Mouse (Mus musculus): ENCODE results near the gene Ankrd55. TPM values are rescaled to one million over a fixed set of nuclear protein-coding genes. Genes with fewer than 3 reads are reported as not detected.

Gene Ankrd55
- polyA plus RNA-seq, 1 experiment from 2014 or later = 0.34 TPM

- Histone ChIP-seq H3K9me3 (ENCODE audit: control insufficient read depth, low read length) (no peaks in the 10 kb centered on the region), H3K4me1 (ENCODE audit: control insufficient read depth, insufficient read depth, low read length) (no peaks in the 10 kb centered on the region), H3K27ac (ENCODE audit: low read depth, low read length) (no peak overlapping the region), H3K36me3 (ENCODE audit: control insufficient read depth, insufficient read depth, low read length) (no peaks in the 10 kb centered on the region), H3K9ac (ENCODE audit: low read depth, low read length) (no peak overlapping the region), H3K4me2 (replicated peaks; ENCODE audit: low read depth, low read length) (no peak overlapping the region), H3K27me3 (ENCODE audit: control insufficient read depth, insufficient read depth, low read length) (no peaks in the 10 kb centered on the region), H3K4me3 (ENCODE audit: low read length) (no peak overlapping the region)
- 51% methylated on average over 2 of the region's 2 CpGs for WGBS
- ATAC-seq (ENCODE audit: low FRiP score, low TSS enrichment) = no peak
These were observed 98.3 kb downstream of the Ankrd55 start for GRCm38 (mm10) chr13:112386494-112387075.

- ATAC-seq (ENCODE audit: low FRiP score, low TSS enrichment) = no peak
- Histone ChIP-seq H3K9ac (ENCODE audit: low read depth, low read length) (no peak overlapping the region), H3K36me3 (ENCODE audit: control insufficient read depth, insufficient read depth, low read length) (no peaks in the 10 kb centered on the region), H3K9me3 (ENCODE audit: control insufficient read depth, low read length) (no peaks in the 10 kb centered on the region), H3K4me1 (ENCODE audit: control insufficient read depth, insufficient read depth, low read length) (no peaks in the 10 kb centered on the region), H3K27ac (ENCODE audit: low read depth, low read length) (no peak overlapping the region), H3K4me2 (replicated peaks; ENCODE audit: low read depth, low read length) (no peak overlapping the region), H3K27me3 (ENCODE audit: control insufficient read depth, insufficient read depth, low read length) (no peaks in the 10 kb centered on the region), H3K4me3 (ENCODE audit: low read length) (no peak overlapping the region)
- 81% methylated on average over 5 of the region's 5 CpGs for WGBS
These were observed 99.0 kb downstream of the Ankrd55 start for GRCm38 (mm10) chr13:112387279-112387678.

- Histone ChIP-seq H3K4me1 (ENCODE audit: control insufficient read depth, insufficient read depth, low read length) (no peaks in the 10 kb centered on the region), H3K36me3 (ENCODE audit: control insufficient read depth, insufficient read depth, low read length) (no peaks in the 10 kb centered on the region), H3K9ac (ENCODE audit: low read depth, low read length) (no peak overlapping the region), H3K4me2 (replicated peaks; ENCODE audit: low read depth, low read length) (no peak overlapping the region), H3K4me3 (ENCODE audit: low read length) (no peak overlapping the region), H3K27ac (ENCODE audit: low read depth, low read length) (no peak overlapping the region), H3K27me3 (ENCODE audit: control insufficient read depth, insufficient read depth, low read length) (no peaks in the 10 kb centered on the region), H3K9me3 (ENCODE audit: control insufficient read depth, low read length) (no peaks in the 10 kb centered on the region)
- WGBS = 86% methylated on average over 3 of the region's 3 CpGs
- ATAC-seq (ENCODE audit: low FRiP score, low TSS enrichment) = no peak
These were observed 99.9 kb downstream of the Ankrd55 start for GRCm38 (mm10) chr13:112388176-112388575.

- no peak for ATAC-seq (ENCODE audit: low FRiP score, low TSS enrichment)
- no peak overlapping the region for H3K9ac ChIP-seq (ENCODE audit: low read depth, low read length)
- WGBS = 89% methylated on average over 1 of the region's 1 CpGs
These were observed 102.0 kb downstream of the Ankrd55 start for GRCm38 (mm10) chr13:112390206-112390605.

GRCm38 (mm10) chr13:112391354-112391753 lies 103.1 kb downstream of the Ankrd55 start:
- ATAC-seq (ENCODE audit: low FRiP score, low TSS enrichment) = no peak
- no peaks in the 10 kb centered on the region for H3K9me3 ChIP-seq (ENCODE audit: control insufficient read depth, low read length)
- WGBS = 84% methylated on average over 3 of the region's 3 CpGs
- no peaks in the 10 kb centered on the region for H3K36me3 ChIP-seq (ENCODE audit: control insufficient read depth, insufficient read depth, low read length)
- H3K4me1 ChIP-seq (ENCODE audit: control insufficient read depth, insufficient read depth, low read length) = peaks cover 5% of the 10 kb centered on the region; the same call in 1 of the 2 replicates
- no peak overlapping the region for H3K27ac ChIP-seq (ENCODE audit: low read depth, low read length)
- no peaks in the 10 kb centered on the region for H3K27me3 ChIP-seq (ENCODE audit: control insufficient read depth, insufficient read depth, low read length)
- H3K4me3 ChIP-seq (ENCODE audit: low read length) = no peak overlapping the region
- no peak overlapping the region for H3K9ac ChIP-seq (ENCODE audit: low read depth, low read length)
- H3K4me2 ChIP-seq (replicated peaks; ENCODE audit: low read depth, low read length) = no peak overlapping the region

More at GRCm38 (mm10) chr13:112390206-112390605, 102.0 kb downstream of the Ankrd55 start:
- H3K4me3 ChIP-seq (ENCODE audit: low read length) = no peak overlapping the region
- no peaks in the 10 kb centered on the region for H3K36me3 ChIP-seq (ENCODE audit: control insufficient read depth, insufficient read depth, low read length)
- H3K9me3 ChIP-seq (ENCODE audit: control insufficient read depth, low read length) = no peaks in the 10 kb centered on the region
- no peaks in the 10 kb centered on the region for H3K27me3 ChIP-seq (ENCODE audit: control insufficient read depth, insufficient read depth, low read length)
- H3K4me2 ChIP-seq (replicated peaks; ENCODE audit: low read depth, low read length) = no peak overlapping the region
- peaks cover 5% of the 10 kb centered on the region; the same call in 1 of the 2 replicates for H3K4me1 ChIP-seq (ENCODE audit: control insufficient read depth, insufficient read depth, low read length)
- no peak overlapping the region for H3K27ac ChIP-seq (ENCODE audit: low read depth, low read length)

GRCm38 (mm10) chr13:112393356-112393755 lies 105.1 kb downstream of the Ankrd55 start:
- Histone ChIP-seq H3K27ac (ENCODE audit: low read depth, low read length) (no peak overlapping the region), H3K4me2 (replicated peaks; ENCODE audit: low read depth, low read length) (no peak overlapping the region), H3K9ac (ENCODE audit: low read depth, low read length) (no peak overlapping the region), H3K4me1 (ENCODE audit: control insufficient read depth, insufficient read depth, low read length) (peaks cover 9% of the 10 kb centered on the region), H3K4me3 (ENCODE audit: low read length) (no peak overlapping the region), H3K27me3 (ENCODE audit: control insufficient read depth, insufficient read depth, low read length) (no peaks in the 10 kb centered on the region), H3K9me3 (ENCODE audit: control insufficient read depth, low read length) (no peaks in the 10 kb centered on the region), H3K36me3 (ENCODE audit: control insufficient read depth, insufficient read depth, low read length) (no peaks in the 10 kb centered on the region)
- WGBS = 98% methylated on average over 2 of the region's 2 CpGs
- no peak for ATAC-seq (ENCODE audit: low FRiP score, low TSS enrichment)

GRCm38 (mm10) chr13:112394271-112394670 lies 106.0 kb downstream of the Ankrd55 start:
- WGBS = 54% methylated on average over 9 of the region's 9 CpGs
- ATAC-seq (ENCODE audit: low FRiP score, low TSS enrichment) = peak; percentile 75

GRCm38 (mm10) chr13:112404723-112405122 lies 116.5 kb downstream of the Ankrd55 start:
- Histone ChIP-seq H3K27me3 (ENCODE audit: control insufficient read depth, insufficient read depth, low read length) (no peaks in the 10 kb centered on the region), H3K4me1 (ENCODE audit: control insufficient read depth, insufficient read depth, low read length) (no peaks in the 10 kb centered on the region), H3K9me3 (ENCODE audit: control insufficient read depth, low read length) (no peaks in the 10 kb centered on the region), H3K36me3 (ENCODE audit: control insufficient read depth, insufficient read depth, low read length) (no peaks in the 10 kb centered on the region), H3K9ac (ENCODE audit: low read depth, low read length) (no peak overlapping the region), H3K4me3 (ENCODE audit: low read length) (no peak overlapping the region), H3K4me2 (replicated peaks; ENCODE audit: low read depth, low read length) (no peak overlapping the region), H3K27ac (ENCODE audit: low read depth, low read length) (no peak overlapping the region)
- 80% methylated on average over 3 of the region's 3 CpGs for WGBS
- ATAC-seq (ENCODE audit: low FRiP score, low TSS enrichment) = no peak

More at GRCm38 (mm10) chr13:112394271-112394670, 106.0 kb downstream of the Ankrd55 start:
- Histone ChIP-seq H3K4me1 (ENCODE audit: control insufficient read depth, insufficient read depth, low read length) (peaks cover 9% of the 10 kb centered on the region), H3K4me2 (replicated peaks; ENCODE audit: low read depth, low read length) (no peak overlapping the region), H3K27me3 (ENCODE audit: control insufficient read depth, insufficient read depth, low read length) (no peaks in the 10 kb centered on the region), H3K9me3 (ENCODE audit: control insufficient read depth, low read length) (no peaks in the 10 kb centered on the region), H3K36me3 (ENCODE audit: control insufficient read depth, insufficient read depth, low read length) (no peaks in the 10 kb centered on the region), H3K9ac (ENCODE audit: low read depth, low read length) (no peak overlapping the region), H3K27ac (ENCODE audit: low read depth, low read length) (no peak overlapping the region), H3K4me3 (ENCODE audit: low read length) (no peak overlapping the region)

GRCm38 (mm10) chr13:112405184-112405583 lies 116.9 kb downstream of the Ankrd55 start:
- H3K9me3 ChIP-seq (ENCODE audit: control insufficient read depth, low read length) = no peaks in the 10 kb centered on the region
- 71% methylated on average over 1 of the region's 1 CpGs for WGBS
- H3K9ac ChIP-seq (ENCODE audit: low read depth, low read length) = no peak overlapping the region
- H3K4me2 ChIP-seq (replicated peaks; ENCODE audit: low read depth, low read length) = no peak overlapping the region
- H3K27me3 ChIP-seq (ENCODE audit: control insufficient read depth, insufficient read depth, low read length) = no peaks in the 10 kb centered on the region
- no peak for ATAC-seq (ENCODE audit: low FRiP score, low TSS enrichment)
- H3K27ac ChIP-seq (ENCODE audit: low read depth, low read length) = no peak overlapping the region
- H3K36me3 ChIP-seq (ENCODE audit: control insufficient read depth, insufficient read depth, low read length) = no peaks in the 10 kb centered on the region
- no peaks in the 10 kb centered on the region for H3K4me1 ChIP-seq (ENCODE audit: control insufficient read depth, insufficient read depth, low read length)
- H3K4me3 ChIP-seq (ENCODE audit: low read length) = no peak overlapping the region
